Mouse (Mus musculus) lung, postnatal 36 days (tissue): ENCODE results near the gene Capn15.

Experiments
- DNase-seq: peaks from one replicate; pipeline ENCODE4 v3.0.0; 2022; ENCODE audit warnings: mixed read lengths

Capn15 gene

DNA sequence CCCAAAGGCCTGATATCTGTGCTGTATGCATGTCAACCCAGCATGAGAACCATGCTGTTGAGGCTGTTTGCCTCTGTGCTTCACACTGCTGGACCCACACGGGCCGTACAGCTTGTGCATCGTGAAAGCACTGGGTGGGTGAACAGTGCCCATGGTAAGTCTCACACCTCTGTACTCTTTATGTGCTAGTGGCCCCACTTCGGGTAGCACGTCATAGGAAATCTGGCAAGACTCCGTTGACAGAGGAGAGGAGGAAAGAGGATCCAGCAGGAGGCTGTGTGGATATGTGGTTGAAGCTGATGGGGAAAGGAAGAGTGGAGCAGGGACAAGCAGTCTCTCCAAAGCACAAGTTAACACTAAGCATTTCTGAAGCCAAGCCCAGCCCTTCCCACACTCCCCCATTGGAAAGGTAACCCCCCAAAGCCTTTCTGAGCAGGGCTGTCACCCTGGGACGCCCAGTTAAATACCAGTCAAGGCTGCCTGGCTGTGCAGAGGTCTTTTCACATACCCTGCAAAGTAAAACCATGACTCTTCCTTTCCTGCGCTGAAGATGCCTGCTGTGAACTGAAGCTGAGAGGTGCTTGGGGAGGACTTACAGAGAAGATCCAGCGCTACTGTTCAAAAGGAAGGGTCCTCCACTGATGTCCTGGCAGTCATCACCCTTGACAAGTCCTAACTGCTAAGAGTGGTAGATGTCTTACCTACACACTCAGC is 67.4 kb downstream of the Capn15 start:
- no peak for DNase-seq

- no peak for DNase-seq
Measured at GRCm38 (mm10) chr17:25916931-25917647, 68.5 kb downstream of the Capn15 start.

DNA sequence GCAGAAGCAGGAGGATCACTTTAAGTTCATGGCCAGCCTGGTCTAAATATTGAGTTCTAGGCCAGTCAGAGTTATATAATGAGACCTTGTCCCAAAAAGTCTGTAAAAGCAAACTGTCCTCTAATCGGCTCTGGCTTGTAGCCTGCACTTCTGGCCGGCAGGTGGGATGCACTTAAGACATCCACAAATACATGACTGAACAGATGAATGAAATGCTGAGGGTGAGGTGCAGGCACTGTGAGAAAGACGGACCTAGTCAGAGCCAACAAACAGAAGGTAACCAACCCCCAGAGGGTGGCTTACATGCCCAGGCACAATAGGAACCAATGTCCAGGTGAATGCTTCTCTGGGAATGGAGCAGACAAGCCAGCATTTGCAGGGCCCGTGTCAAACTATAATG is 71.3 kb downstream of the Capn15 start:
- no peak for DNase-seq

- peak; percentile 54 for DNase-seq
Measured at GRCm38 (mm10) chr17:25913877-25914275, 71.7 kb downstream of the Capn15 start.

DNA sequence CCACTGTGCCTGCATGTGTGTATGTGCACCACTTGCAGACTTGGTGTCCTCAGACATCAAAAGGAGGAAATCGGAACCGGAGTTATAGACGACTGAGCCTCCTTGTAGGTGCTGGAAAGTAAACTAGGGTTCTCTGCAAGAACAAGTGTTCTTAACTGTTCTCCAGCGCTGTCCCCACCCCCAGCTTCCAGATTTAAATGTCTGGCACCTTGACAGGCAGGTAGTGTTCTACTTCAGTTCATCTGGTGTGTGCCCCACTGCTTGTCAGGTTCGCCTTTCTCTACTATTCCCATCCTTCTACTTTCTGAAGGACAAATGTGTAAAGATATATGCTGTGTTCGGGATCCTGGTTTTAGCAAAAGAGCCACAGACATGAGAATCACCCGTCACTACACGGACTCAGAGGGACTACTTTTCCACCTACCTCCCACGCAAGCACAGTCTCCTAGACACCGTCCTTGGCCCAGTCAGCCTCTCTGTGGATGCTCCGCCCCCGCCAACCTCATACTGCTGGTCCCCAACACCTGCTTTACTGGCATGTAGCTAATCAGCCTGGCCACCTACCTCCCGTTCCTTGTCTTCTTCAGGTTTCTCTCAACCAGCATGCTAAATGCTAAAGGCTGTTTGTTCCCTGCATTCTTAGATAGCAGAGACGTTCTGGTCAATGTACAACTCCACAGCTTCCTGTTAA is 72.3 kb downstream of the Capn15 start:
- DNase-seq: peak; percentile 70

DNA sequence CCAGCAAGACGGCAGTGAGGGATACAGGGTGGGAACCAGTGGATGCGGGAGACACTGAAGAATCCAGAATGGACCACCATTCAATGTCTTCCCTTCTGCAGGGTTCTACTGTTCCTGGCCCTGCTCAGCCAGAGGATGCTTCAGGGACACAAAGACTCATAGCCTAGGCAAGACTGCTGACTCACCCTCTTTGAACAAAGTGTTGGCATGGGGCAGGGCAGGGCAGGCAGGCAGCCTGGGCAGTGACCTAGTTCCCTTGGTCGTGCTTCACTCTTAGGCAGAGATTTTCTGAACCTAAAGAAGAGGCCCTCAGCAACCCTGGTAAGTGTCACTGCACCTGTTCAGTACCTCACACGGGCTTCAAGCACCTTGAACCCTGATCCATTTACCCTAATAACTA is 73.8 kb downstream of the Capn15 start:
- peak; percentile 61 for DNase-seq
